Mouse (Mus musculus) brown adipose tissue, adult 24 weeks (tissue): Measurements from ENCODE around the gene Padi2. TPM values are rescaled to one million over a fixed set of nuclear protein-coding genes. Genes with fewer than 3 reads are reported as not detected.

Source experiments
- H3K27ac ChIP-seq: fragments of 200-500 bp; replicated peaks from 2 replicates; pipeline ENCODE4 v1.5.1; 2012; ENCODE audit warnings: low read depth, mild to moderate bottlenecking, low read length
- H3K4me1 ChIP-seq: fragments of 200-500 bp; 2 replicates; pipeline ENCODE4 v1.6.1; 2012; ENCODE audit warnings: low read length, mixed read lengths; ENCODE audit not compliant: control insufficient read depth, insufficient read depth, insufficient read length
- H3K4me3 ChIP-seq: fragments of 200-500 bp; 2 replicates; pipeline ENCODE4 v1.5.1; 2012; ENCODE audit warnings: low read depth, mild to moderate bottlenecking, low read length, moderate library complexity; ENCODE audit not compliant: insufficient read depth
- polyA plus RNA-seq: library from polyadenylated mRNA; stranded (reverse); fragments of >200 nt; gene quantifications from 2 replicates; pipeline ENCODE4 v1.2.4, GENCODE M21; 2012; ENCODE audit not compliant: missing spikeins, insufficient read depth, insufficient read length

Padi2 gene
- polyA plus RNA-seq, 1 experiment = 1.6 TPM

DNA sequence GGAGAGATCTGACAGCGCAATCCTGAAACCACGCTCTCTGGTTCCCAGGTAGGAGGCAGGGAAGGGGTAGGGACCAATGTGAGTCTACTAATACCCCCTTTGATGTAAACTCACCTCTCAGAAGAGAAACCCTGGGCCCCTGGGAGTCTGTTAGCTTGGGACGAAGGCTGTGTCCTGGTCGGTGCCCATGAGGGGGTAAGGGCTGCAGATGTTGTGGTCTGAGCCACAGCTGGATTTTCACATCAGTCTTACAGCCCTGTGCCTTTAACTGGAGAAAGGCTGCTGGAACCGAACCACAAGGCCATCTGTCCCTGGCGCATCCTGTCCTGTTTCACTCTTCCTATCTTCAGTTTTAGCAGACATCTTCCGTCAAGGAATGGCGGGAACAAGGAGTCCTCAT lies 30.0 kb upstream of the Padi2 start:
- H3K4me1 ChIP-seq = no peaks in the 10 kb centered on the region
- no peak overlapping the region for H3K27ac ChIP-seq
- no peak overlapping the region for H3K4me3 ChIP-seq

DNA sequence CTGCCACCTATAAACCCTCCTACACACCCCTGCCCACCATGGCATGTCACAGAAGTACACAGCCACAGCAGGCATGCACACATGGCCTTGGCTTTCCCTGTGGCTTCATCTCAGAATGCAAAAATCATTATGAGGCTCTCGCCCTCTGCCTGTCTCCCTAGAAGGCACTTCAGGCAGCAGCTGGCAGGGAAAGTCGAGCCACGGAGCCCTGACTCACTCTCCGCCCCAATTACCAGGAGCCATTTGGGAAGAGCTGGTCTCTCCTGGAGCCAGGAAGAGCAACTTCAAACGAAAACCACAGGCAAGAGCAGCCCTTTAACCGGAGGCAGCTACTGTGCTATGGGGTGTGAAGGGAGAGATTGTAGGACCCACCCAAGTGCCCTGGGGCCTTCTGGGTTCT lies 29.5 kb upstream of the Padi2 start:
- Histone ChIP-seq H3K4me1 (no peaks in the 10 kb centered on the region), H3K27ac (no peak overlapping the region), H3K4me3 (no peak overlapping the region)

DNA sequence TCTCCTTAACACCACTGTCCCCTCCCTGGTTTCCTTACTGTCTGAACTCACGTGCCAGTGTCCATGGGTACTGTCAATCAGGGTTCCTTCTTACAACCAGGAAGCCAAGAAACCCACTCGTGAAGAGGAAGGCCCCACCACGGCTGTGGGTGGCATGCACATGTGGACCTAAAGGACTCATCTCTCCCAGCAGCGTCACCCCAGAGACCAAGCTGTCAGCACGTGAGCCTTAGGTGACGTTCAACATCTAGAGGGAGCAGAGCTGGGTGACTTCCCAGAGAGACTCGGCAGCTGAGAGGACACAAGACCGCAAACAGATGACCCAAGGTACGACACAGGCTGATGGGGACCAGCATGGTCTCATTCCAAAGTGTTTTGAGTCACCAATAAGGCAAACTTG lies 28.7 kb upstream of the Padi2 start:
- no peak overlapping the region for H3K4me3 ChIP-seq
- no peaks in the 10 kb centered on the region for H3K4me1 ChIP-seq
- no peak overlapping the region for H3K27ac ChIP-seq

DNA sequence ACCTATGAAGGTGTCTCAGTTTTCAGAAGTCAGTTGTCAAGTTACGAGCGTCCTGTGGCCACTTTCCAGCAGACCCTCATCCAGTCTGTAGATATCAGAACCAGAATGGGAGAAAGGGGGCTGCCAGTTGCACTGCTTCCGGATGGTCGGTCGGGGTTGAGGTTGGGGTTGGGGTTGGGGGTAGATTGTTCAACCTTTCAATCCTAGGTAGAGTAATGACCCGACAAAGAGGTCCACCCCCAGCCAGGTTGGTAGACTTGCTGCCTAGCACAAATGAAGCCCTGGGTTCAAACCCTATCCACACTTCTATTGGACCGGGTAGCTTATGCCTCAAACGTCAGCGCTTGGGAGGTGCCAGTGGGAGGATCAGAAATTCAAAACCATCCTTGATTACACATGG lies 27.5 kb upstream of the Padi2 start:
- no peak overlapping the region for H3K27ac ChIP-seq
- H3K4me3 ChIP-seq = no peak overlapping the region
- H3K4me1 ChIP-seq = no peaks in the 10 kb centered on the region

DNA sequence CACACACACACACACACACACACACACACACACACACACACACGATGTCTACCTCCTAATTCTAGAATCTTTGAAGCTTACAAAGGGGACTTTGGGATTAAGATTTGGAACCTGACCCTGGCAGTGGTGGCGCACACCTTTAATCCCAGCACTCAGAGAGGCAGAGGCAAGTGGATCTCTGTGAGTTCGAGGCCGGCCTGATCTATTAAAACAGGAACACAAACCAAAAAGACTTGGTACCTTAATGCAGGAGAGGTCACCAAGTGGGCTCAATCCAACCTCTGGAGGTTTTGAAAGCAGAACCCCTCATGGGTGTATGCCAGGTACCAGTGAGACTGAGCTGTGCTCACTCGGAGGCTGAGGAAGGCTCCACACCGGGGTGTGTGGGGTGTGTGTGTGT lies 27.0 kb upstream of the Padi2 start:
- no peak overlapping the region for H3K4me3 ChIP-seq
- H3K4me1 ChIP-seq = no peaks in the 10 kb centered on the region
- H3K27ac ChIP-seq = no peak overlapping the region

DNA sequence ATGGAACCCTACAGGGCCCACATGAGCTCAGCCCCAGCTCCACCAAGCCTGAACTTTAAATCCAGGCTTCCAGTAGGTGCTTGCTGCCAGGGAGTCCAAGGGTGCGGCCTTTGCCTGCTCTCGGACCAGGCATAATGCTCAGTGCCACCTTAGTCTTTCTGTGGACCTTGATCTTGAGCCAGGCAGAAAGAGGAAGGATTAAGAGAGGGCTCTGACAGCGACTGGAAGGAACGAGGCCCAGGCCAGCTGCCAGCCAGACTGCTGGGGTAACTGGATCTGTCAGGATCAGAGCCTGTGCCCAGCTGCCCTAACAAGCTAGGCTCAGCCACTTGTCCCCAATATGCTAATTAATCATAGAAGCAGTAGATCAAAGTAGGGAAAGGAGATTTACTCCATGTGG lies 26.4 kb upstream of the Padi2 start:
- H3K4me1 ChIP-seq = no peaks in the 10 kb centered on the region
- H3K4me3 ChIP-seq = no peak overlapping the region
- no peak overlapping the region for H3K27ac ChIP-seq

DNA sequence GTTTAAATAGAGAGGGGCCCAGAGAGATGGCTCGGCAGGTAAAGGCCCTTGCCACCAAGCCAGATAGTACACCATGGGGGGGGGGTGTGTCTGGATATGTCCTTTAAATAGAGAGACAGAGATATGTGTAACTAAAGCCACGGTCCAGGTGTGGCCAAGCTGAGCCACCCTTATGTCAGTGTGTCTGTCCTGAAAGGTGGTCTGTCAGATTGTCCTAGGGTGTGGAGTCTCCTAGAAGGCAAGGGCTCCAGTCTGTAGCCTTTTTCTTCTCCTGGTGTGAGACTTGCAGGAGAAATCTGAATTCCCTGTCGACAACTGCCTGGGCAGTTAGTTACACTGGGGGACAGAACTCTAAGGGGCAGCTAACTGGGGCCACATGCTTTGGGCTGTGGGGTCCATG lies 25.9 kb upstream of the Padi2 start:
- H3K4me3 ChIP-seq = no peak overlapping the region
- H3K4me1 ChIP-seq = no peaks in the 10 kb centered on the region
- H3K27ac ChIP-seq = no peak overlapping the region

DNA sequence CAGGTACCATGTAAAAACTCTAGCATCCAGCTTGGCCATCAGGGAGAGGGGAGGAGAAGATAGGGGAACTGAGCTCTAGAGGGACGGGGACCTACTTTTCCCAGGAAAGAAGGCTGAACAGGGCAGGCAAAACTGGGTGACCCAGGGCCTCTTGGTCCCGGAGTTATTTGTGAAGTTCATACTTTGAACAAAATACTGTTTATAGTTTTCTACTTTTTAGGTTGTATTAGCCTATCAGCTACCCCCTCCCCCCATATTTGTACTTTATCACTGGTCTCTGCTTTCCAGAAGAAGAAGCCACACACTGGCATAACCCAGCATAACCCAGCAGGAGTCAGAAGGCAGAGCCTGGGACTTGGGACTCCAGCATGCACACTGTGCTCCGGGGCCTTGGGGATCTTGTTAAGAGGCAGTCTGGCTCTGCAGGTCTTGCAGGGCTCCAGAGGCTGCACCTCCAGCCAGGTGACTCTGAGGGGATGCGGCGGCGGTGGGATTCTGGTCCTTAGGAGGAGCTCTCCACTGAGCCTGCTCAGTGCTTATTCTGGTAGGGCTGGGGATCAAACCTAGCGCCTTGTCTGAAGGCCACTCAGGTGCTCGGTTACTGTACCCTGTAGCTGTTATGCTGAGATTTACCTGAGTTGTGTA lies 25.0 kb upstream of the Padi2 start:
- Histone ChIP-seq H3K4me1 (no peaks in the 10 kb centered on the region), H3K4me3 (no peak overlapping the region), H3K27ac (no peak overlapping the region)

DNA sequence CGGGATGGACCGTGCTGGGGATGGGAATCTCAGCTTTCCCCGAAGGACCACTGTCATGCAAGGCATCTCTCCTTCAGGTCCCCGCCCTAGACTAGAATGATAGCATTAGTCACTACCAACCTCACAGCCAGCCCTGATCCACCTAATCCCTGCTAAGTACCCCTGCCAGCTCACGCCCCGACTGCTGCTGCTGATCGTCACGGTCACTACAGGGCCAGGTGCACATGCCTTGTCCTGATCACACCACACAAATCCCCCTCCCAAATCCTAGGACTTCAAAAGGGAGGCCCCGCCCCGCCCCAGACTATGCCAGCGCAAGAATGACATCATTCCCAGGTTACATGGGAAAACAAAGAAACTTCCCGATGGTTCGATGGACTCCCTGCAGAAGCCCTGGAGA lies 24.4 kb upstream of the Padi2 start:
- Histone ChIP-seq H3K27ac (no peak overlapping the region), H3K4me3 (no peak overlapping the region), H3K4me1 (no peaks in the 10 kb centered on the region)

DNA sequence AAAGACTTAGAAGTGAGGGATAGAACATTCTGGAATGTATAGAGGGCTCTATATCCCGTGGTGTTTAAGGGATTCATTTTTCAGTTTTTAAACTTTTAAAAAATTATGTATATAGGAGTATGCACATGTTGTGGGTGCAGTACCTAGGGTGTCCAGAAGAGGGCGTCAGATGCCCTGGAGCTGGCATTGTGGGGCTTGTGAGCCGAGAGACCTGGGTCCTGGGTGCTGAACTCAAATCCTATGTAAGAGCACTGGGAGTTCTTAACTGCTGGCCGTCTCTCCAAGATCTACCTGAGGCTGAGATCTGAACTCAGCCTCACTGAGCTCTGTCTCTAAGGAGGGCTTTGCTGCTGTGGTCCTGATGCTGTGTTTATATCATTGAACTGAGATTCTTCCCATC lies 23.8 kb upstream of the Padi2 start:
- Histone ChIP-seq H3K4me1 (no peaks in the 10 kb centered on the region), H3K4me3 (no peak overlapping the region), H3K27ac (no peak overlapping the region)

DNA sequence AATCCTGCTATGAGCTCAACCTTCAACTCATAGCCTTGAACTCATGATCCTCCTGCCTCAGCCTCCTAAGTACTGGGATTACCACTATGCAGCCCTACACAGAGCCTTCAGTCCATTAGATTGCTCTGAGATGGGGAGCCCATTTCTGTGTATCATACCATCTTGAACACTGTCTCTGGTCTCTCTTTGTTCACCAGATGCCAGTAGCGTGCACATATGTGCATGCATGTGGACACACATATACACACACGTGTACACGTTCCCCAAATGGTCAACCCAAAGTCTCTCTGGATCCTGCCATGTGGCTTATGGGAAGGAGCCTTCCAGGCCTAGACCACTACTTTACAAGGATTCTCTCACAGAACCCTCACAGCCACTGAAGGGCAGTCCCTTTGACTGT lies 23.2 kb upstream of the Padi2 start:
- Histone ChIP-seq H3K4me3 (no peak overlapping the region), H3K27ac (no peak overlapping the region), H3K4me1 (no peaks in the 10 kb centered on the region)

DNA sequence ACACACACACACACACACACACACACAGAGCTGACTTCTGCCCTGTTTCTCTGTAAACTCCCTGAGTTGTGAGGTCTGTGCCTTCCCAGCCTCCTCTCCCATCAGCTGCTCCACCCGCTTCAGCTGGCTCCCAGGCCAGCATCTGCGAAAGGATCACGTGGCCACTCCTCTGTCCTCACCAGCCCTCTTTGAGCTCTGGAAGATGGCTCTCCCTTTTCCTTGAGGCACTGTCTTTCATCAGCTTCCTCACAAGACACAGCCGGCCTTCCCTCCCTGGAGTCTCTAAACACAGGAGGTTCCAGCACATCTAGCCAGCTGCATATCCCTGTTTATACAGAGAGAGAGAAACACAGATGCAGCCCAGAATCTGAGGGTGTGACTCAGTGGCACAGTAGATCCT lies 22.3 kb upstream of the Padi2 start:
- Histone ChIP-seq H3K4me1 (no peaks in the 10 kb centered on the region), H3K4me3 (no peak overlapping the region), H3K27ac (no peak overlapping the region)

DNA sequence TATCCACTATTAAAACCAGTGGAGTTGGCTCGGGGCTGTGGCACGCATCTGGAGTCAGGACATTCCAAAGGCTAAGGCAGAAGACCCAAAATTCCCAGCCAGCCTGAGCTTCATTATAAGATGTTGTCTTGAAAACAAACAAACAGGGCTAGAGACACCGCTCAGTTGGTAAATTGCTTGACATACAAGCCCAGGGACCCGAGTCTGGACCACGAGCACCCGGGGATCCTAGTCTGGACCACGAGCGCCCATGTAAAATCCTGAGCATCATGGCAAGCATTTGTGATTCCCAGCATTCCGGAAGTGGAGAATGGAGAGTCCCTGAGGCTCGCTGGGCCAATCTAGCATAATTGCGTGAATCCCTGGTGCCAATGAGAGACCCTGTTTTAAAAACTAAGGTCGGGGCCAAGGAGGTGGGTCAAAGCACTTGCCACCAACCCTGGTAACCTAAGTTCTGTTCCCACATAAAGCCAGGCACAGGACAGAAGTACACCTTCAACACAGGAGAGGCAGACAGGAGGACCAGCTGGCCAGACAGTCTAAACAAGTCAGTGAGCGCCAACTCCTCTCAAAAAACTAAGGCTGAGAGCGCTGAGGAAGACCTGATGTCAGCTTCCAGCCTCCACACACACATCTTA lies 14.5 kb upstream of the Padi2 start:
- Histone ChIP-seq H3K4me1 (no peaks in the 10 kb centered on the region), H3K27ac (no peak overlapping the region), H3K4me3 (no peak overlapping the region)

DNA sequence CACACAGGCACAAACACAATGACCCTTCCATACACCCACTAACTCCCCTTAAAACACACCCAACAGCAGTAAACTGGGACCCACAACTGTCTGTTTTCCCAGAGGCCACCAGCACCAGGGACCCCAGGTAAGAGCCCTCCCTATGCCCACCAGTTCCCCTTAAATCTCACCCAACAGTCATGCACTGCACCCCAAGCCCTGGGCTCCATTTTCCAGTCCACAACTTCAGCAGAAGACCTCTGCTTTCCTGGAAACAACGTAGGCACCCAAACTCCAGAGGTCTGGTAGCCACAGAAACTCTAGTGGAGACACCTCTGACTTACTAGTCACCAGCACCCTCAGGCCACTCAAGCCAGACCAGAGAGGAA lies 14.0 kb upstream of the Padi2 start:
- Histone ChIP-seq H3K27ac (no peak overlapping the region), H3K4me1 (no peaks in the 10 kb centered on the region), H3K4me3 (no peak overlapping the region)

DNA sequence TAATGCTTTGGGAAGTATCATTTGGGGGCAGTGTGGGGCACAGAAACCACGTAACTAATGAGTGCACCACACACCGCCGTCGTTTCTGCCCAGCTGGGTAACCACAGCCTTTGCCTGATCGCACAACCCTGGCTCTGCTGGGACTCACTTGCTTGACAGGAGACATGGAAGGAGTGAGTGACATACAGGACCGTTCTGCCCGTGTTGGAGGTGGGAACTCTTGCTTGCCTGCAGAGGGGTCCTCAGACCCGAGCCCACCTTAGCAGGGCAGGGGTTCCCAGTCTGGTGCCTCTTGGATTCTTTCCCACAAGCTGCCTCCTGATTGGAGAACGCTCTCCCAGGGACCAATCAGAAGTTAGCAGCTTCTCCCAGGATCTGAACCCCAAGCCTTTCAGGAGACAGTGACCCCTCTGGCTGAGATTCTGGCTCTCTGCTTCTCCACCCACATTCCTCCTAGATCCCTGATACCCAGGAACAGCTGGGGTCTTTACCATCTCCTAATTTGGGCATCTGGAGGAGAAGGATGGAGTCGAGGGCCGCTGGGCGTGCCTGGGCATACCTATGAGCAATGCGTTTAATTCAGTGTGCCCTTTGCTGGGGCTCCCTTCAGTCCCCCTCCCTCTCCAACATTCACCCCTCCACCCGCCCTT lies 1.2 kb upstream of the Padi2 start:
- H3K27ac ChIP-seq = no peak overlapping the region
- H3K4me3 ChIP-seq = no peak overlapping the region

DNA sequence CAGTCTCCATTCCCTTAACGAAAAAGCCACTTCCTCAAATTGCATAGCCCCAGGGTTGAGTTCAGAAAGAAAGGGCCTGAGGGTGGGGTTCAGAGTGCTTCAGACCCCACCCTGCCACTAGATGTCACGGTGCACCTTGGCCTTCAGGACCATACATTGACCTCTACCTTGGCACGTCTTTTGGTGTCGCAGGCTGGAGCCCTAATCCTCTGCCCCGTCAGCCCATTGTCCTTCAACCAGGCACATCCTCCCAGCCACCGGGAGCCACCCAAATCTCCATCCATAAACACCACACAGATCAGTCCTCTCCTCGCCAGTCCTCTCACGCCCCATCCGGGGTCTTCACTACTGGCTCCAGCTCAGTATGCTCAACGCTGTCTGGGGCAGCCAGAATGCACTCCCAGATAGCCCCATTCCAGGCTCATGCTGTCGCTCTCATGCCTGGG lies 695 bp upstream of the Padi2 start:
- no peak overlapping the region; the same call in 1 of the 2 replicates for H3K27ac ChIP-seq
- H3K4me1 ChIP-seq = no peaks in the 10 kb centered on the region
- no peak overlapping the region for H3K4me3 ChIP-seq

More for the DNA sequence above, 1.2 kb upstream of the Padi2 start:
- no peaks in the 10 kb centered on the region for H3K4me1 ChIP-seq
